Mouse (Mus musculus) hindlimb bud, embryonic 11.5 days (tissue): Measurements from ENCODE around the gene Dcpp3.
"Not testable (repeated sequence)": the region's sequence is repeated elsewhere in the genome, so short reads cannot be mapped to it uniquely, and the experiment has no call there.

Experiments
- DNase-seq: peaks from one replicate; pipeline ENCODE4 v3.0.0-alpha.2; 2012; ENCODE audit warnings: low read depth, low spot score; ENCODE audit errors: extremely low spot score

Dcpp3 gene

DNA sequence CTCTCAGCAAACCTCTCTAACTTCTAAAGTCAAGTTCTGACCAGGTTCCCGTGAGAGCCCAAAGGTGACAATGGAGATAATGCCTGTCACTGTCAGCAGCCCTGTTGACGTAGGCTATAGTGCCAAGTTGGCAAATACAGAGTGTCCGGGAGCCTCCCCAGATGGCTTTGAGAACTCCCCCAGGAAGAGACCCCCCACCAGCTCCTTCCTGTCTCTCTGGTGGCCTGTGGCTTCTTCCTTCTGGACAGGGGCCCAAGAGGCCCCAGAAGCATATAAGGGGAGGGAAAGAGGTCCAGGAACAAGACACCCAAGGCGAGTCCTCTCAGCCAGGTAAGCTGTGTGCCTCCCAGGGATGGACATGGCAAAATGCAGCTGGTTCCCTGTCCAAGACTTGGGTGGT is at the start of gene Dcpp3:
Gene Dcpp3 (plus strand): TSS at position 301 of the 400 bp plus-strand sequence.
- DNase-seq: not testable (repeated sequence)

- no peak for DNase-seq
Observed at GRCm38 (mm10) chr17:23867756-23868155, 49.5 kb upstream of the Dcpp3 start, which contains the start of gene Prss21. TSS of gene Prss21 (plus strand) at chr17:23868056.

DNA sequence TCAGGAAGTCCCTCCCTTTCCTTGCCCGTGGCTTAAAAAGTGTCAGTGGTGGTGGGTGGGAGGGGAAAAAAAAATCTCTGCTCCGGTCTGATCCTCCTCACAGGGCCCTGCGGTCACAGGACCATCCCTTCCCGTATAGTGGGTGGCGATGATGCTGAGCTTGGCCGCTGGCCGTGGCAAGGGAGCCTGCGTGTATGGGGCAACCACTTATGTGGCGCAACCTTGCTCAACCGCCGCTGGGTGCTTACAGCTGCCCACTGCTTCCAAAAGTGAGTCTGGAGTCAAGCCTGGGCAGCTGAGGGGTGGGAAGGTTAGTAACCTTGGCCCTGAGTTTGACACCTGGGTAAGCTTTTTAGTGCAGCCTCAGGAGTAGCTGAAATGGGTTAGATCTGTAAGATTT is 48.7 kb upstream of the Dcpp3 start:
- DNase-seq: no peak

GRCm38 (mm10) chr17:23873884-23874856 is 43.1 kb upstream of the Dcpp3 start:
- no peak for DNase-seq

DNA sequence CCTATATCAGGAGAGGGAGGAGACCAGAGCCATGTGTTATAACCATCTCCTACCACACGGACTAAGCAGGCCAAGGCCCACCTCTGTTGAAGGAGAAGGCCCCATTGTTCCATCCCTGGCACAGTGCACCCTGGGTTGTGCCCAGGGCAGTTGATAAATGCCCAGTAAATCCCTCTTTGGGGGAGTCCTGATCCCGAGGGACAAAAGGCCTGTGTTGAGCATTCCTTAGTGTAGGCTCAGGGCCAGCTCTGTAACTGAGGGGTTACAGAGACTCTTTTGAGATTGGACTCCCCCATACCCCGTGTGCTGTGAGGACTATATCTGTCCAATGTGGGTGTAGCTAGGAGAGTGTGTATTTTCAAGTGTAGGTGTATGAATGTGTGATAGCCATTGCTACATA is 40.5 kb upstream of the Dcpp3 start:
- DNase-seq: no peak

DNA sequence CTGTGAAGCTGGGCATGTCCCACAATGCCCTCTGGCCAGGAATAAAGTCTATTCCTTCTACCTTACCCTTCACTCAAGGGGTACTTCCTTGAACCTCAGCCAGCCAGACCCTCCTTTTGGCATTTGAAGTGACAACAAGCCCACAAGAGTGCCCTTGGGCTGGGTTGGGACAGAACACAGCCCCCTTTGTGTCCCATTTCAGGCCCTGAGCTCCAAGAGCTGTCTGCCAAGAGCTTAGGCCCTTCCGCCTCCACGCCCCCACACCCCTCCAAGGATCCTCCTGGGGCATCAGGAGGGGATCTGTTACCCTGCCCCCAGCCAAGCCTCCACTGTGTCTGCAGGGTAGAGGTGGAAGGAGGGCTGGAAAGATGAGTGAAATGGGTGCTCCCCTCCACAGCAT is 40.1 kb upstream of the Dcpp3 start:
- no peak for DNase-seq

DNA sequence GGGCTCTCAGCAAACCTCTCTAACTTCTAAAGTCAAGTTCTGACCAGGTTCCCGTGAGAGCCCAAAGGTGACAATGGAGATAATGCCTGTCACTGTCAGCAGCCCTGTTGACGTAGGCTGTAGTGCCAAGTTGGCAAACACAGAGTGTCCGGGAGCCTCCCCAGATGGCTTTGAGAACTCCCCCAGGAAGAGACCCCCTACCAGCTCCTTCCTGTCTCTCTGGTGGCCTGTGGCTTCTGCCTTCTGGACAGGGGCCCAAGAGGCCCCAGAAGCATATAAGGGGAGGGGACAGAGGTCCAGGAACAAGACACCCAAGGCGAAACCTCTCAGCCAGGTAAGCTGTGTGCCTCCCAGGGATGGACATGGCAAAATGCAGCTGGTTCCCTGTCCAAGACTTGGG is 36.7 kb upstream of the Dcpp3 start, which contains the start of the genes Dcpp1 and Dcpp2:
Gene Dcpp1 (plus strand): TSS at position 301 of the 400 bp plus-strand sequence.
Gene Dcpp2 (plus strand): TSS at position 305 of the 400 bp plus-strand sequence.
- DNase-seq: not testable (repeated sequence)

DNA sequence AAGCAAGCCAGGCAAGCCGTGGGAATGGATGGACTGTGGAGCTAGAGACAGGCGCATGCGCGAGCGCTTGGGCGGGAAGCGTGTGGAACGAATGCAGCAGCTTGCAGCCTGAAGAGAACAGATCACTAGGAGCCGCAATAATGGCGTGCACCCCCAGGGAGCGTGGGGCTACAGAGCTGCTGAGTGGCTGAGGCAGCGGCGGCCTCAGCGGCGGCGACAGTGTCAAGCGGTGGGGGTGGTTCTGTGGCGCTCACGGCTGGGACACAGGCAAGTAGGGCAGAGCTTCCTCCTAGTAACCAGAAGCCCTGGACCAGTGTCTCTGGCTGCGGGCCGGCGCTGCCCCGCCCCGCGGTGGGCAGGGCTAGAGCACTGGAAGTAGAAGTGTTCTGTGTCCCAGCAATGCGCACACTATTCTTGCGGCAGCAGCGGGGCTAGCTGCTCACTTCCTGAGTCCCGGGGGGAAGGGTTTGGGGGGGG is 7.3 kb downstream of the Dcpp3 start:
- DNase-seq: peak; percentile 47

- DNase-seq: no peak
Observed at GRCm38 (mm10) chr17:23925090-23925493, 7.8 kb downstream of the Dcpp3 start.

DNA sequence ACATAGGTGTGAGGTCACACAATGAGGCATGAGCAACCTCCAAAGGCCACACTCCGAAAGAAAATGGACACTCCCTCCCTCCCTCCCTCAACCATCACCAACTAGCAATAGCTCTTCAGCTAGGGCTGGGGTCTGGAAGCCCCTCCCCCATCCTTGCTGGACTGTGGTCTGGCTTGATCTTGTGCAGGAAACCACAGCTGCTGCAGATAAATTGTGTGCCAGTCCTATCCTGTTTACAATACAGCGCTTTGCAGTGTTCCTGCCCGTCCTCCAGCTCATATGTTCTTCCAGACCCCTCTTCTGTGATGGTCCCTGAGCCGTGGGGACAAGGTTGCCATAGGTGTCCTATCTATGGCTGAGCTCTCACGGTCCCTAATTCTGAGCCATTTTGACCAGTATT is 13.9 kb downstream of the Dcpp3 start:
- DNase-seq: no peak

DNA sequence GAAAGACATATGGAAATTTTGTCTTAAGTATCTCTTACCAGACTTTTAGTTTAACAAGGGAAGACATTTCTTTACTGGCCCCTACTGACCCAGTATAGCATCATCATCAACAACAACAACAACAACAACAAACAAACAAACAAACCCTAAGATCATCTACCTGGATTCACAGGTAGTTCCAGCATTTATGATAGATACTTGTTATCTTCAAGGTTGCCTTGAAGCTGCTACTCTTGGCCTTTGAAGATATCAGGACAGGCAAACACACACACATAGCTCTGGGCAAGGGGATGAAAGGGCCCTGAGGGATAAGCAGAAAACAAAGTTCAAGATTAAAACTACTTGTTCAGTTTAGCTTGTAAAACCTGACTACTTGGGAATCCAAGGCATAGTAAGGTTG is 24.1 kb downstream of the Dcpp3 start, which contains the start of gene Sbp:
Gene Sbp (plus strand): TSS at position 301 of the 400 bp plus-strand sequence.
- DNase-seq: no peak

- DNase-seq: not testable (repeated sequence)
Observed at GRCm38 (mm10) chr17:23947486-23947885, 30.2 kb downstream of the Dcpp3 start.

DNA sequence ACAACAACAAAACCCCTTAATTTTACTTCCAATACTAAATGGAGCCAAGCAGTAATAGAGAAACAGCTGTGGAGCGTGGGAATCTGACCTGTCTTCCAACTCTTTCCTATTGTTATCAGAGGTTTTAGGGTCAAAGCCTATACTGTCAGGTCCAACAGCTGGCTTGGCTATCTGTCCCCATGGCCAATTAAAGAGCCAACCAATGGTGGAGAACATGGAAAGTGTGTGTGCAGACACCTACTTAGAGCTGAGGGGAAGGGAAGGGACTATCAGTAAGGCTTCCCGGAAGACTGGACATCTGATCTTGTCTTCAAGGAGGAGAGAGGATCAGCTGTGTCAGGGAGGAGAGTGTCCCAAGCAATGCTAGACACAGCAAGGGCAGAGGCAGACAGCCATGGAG is 31.8 kb downstream of the Dcpp3 start:
- DNase-seq: no peak

DNA sequence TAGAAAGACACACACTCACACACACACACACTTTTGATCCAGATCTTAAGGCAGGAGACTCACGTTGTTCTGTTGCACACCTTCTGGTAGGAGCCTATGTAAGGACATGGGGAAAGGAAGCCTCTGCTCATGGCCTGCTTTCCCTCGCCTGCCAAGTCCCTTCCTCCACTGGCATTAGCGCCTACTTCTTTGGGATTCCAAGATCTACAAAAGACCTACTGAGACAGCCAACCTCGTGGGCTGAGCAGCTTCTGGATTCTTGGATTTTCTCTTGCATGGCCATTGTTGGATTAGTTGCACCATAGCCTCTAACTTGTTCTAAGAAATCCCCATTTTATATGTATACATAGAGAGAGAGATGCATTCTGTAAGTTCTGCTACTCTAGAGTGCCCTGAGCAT is 33.6 kb downstream of the Dcpp3 start:
- not testable (repeated sequence) for DNase-seq

- no peak for DNase-seq
Observed at GRCm38 (mm10) chr17:23955174-23955573, 37.9 kb downstream of the Dcpp3 start, which contains the start of gene Sbpl. TSS of gene Sbpl (minus strand) at chr17:23955274.

GRCm38 (mm10) chr17:23960084-23960738 is 43.0 kb downstream of the Dcpp3 start:
- DNase-seq: peak; percentile 96

DNA sequence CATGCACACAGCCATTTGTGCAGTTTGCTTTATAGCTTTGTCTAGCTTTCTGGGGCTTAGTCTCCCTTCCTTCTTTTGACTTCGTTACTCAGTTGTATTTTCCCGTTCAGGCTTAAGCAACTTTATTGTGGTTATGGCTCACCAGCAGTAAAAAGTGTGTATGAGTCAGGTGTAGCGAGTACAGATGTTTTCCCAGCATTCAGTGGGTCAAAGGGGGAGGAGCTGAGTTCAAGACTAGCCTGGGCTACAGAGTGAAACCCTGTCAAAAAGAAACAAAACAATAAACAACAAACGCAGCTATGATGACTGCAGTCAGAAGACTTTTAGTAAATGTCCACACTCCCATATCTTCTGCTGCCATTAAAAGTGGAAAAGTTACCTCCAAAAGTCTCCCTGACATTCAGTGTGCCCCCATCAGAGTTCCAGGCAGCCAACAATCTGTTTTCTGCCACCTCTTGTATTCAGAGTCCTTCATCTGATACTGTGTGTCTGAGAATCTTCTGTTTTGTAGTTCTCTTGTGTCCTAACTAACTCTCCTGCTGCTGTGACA is 44.4 kb downstream of the Dcpp3 start:
- no peak for DNase-seq

GRCm38 (mm10) chr17:23965805-23966425 is 48.7 kb downstream of the Dcpp3 start:
- DNase-seq: no peak

GRCm38 (mm10) chr17:23966658-23967401 is 49.6 kb downstream of the Dcpp3 start:
- no peak for DNase-seq

DNA sequence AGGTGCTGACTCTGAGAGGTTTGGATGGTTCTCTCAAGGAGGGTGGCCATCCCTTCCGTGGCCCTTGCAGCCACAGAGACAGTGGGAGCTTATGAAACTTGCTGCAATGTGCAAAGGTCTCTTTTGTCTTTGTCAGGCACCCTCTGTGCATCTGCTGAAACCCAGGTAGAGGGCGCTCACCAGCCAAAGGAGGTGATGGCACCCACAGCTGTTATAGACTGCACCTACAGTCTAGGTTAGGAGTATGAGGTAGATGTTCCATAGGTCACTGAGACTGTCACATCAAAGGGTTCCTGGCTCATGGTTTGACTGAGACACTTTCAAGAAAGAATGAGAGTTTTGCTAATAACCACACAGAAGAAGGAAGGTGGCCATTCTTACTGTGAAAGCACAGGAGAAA is 51.5 kb downstream of the Dcpp3 start:
- DNase-seq: no peak
